Mouse (Mus musculus) midbrain, postnatal 0 days (tissue): Measurements from ENCODE around the gene Ttll11. TPM values are rescaled to one million over a fixed set of nuclear protein-coding genes. Genes with fewer than 3 reads are reported as not detected.

Source experiments
- ATAC-seq: fragments of 200-750 bp; cut with Nextera tagmentation; 2 replicates; pipeline ENCODE4 v1.8.0; 2017; ENCODE audit warnings: moderate number of reproducible peaks, mild to moderate bottlenecking, moderate TSS enrichment, moderate library complexity; ENCODE audit not compliant: low FRiP score
- DNase-seq: peaks from one replicate; pipeline ENCODE4 v3.0.0-alpha.2; 2015; ENCODE audit warnings: low spot score
- H3K27ac ChIP-seq: fragments of 300-500 bp; sonication (generic); 2 replicates; pipeline ENCODE4 v1.5.1; 2014; ENCODE audit warnings: low read depth, mild to moderate bottlenecking, low read length, mixed read lengths
- H3K27me3 ChIP-seq: fragments of 300-500 bp; sonication (generic); 2 replicates; pipeline ENCODE4 v1.6.1; 2014; ENCODE audit warnings: low read length, control low read depth, mixed read lengths; ENCODE audit not compliant: insufficient read depth
- H3K36me3 ChIP-seq: fragments of 300-500 bp; sonication (generic); 2 replicates; pipeline ENCODE4 v1.6.1; 2014; ENCODE audit warnings: low read length, control low read depth, mixed read lengths; ENCODE audit not compliant: insufficient read depth
- H3K4me1 ChIP-seq: fragments of 300-500 bp; sonication (generic); 2 replicates; pipeline ENCODE4 v1.6.1; 2014; ENCODE audit warnings: mild to moderate bottlenecking, control low read depth, antibody characterized with exemption, low read length, mixed read lengths; ENCODE audit not compliant: insufficient read depth
- H3K4me2 ChIP-seq: fragments of 300-500 bp; sonication (generic); 2 replicates; pipeline ENCODE4 v1.6.1; 2014; ENCODE audit warnings: low read depth, mild to moderate bottlenecking, low read length, mixed read lengths; ENCODE audit not compliant: poor library complexity, severe bottlenecking
- H3K4me3 ChIP-seq: fragments of 300-500 bp; sonication (generic); 2 replicates; pipeline ENCODE4 v1.5.1; 2014; ENCODE audit warnings: low read depth, mild to moderate bottlenecking, low read length, moderate library complexity
- H3K9ac ChIP-seq: fragments of 300-500 bp; sonication (generic); replicated peaks from 2 replicates; pipeline ENCODE4 v1.6.1; 2014; ENCODE audit warnings: mild to moderate bottlenecking, low read length, moderate library complexity, mixed read lengths; ENCODE audit not compliant: poor library complexity, severe bottlenecking
- H3K9me3 ChIP-seq: fragments of 300-500 bp; sonication (generic); 2 replicates; pipeline ENCODE4 v1.6.1; 2016; ENCODE audit warnings: low read length, control low read depth
- CTCF ChIP-seq: IDR thresholded peaks from 2 replicates; pipeline ENCODE4 v1.5.1; 2016; ENCODE audit warnings: antibody characterized with exemption, mild to moderate bottlenecking
- WGBS: fragments of 180-500 bp; shearing (Covaris S2); extraction: QIAGEN DNeasy Blood & Tissue Kit; methylation state at CpG from one replicate; pipeline ENCODE4 v1.1.7; 2014; 5-methylcytosine and 5-hydroxymethylcytosine counted together
- polyA plus RNA-seq: library from polyadenylated mRNA; unstranded; fragments of >200 nt; fragmentation: Nextera tagmentation; extraction: Ambion mirVana; gene quantifications from 2 replicates; pipeline ENCODE4 v1.2.1, GENCODE M21; 2015
- total RNA-seq: library from RNA; depleted of rRNA; stranded (reverse); fragments of >200 nt; gene quantifications from 2 replicates; pipeline ENCODE4 v1.2.3, GENCODE M21; 2014

The Ttll11 gene
- total and polyA plus RNA-seq, 2 experiments from 2014 or later: 7.8 to 15.8 TPM

DNA sequence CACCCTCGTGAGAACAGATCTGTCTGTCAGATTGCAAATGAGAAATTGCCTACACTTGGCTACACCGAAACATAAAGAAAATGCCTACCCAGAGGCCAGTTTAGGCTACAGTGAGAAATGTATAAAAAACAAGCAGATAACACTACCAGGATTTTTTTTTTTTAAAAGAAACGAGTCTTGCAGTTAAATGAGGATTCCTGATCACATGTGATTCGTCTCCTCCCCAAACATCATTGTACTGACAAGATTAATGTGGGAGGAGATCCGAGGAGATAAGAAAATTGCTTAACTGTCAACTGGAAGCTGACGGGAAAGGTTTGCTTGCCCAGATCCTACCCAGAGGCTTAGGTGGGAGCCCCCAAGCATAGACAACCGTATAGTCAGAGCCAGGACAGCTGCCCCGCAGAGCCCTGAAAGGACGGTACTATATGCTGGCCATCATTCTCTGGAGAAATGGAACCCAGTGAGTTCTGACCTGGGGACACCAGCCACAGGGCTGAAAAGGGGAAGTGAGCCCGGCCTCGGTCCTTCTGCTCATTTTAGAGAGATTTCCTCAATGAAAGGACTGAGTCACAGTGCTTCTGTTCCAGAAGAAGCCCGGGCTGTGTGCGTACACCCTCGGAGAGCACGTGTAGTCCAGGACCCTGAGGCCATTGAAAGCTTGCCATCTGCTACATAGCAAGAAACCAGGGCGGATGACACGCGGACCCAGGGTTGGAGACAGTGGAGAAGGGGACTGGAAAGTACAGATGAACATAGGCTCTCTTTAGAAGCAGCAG is 247.9 kb downstream of the Ttll11 start:
- TF ChIP-seq CTCF: no peak
- no peak overlapping the region for H3K4me2 ChIP-seq
- DNase-seq (no peak), ATAC-seq (no peak)
- H3K9ac ChIP-seq: no peak overlapping the region
- H3K4me3 ChIP-seq: no peak overlapping the region
- no peaks in the 10 kb centered on the region for H3K27me3 ChIP-seq
- H3K4me1 ChIP-seq: no peaks in the 10 kb centered on the region
- 62% methylated on average over 18 of the region's 18 CpGs for WGBS
- peaks cover 28% of the 10 kb centered on the region for H3K36me3 ChIP-seq
- no peak overlapping the region for H3K27ac ChIP-seq
- no peaks in the 10 kb centered on the region for H3K9me3 ChIP-seq

DNA sequence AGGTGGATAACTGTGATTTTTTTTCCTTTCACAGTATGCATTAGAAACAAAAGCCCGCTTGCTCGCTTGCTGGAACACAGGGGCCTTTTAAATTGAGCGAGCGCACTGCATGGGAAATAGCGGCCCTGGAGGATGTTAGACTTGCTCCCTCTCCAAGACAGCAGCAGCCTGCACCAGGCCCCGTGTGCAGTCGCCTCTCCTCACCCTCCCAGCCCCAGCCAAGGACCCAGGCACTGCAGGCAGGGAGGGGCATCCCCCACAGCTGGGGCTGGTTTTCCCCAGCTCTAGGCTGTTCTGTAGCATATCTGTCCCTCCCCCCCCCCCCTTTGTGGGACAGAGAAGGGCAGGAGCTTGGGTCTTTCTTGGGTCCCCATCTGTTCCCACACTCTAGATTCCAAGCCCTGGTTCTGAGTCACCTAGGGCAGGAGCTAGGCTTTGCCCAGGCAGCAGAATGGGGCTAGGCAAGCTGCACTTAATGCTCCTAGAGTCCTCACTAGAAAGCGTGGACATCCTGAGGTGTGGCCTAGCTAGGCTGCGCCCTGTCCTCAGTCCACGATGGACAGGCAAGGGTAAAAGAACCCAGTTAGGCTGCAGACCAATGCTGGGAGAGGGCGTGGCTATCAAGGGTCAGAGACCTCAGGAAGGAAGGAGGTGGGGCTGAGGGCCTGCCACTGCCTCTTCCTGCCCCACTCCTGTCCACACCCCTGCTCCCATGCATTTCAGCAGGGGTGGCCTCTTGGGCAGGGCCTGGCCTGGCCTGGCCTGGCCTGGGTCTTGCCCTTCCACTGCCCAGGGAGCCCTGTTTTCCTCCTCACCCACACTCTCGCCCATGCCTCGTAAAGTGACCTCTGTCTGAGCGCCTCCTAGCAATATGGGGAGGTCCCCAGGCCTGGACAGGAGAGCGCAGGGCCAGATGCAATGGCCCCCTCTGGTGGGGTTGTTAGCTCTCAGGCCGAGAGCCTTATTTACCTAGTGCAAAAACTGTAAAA is 250.3 kb downstream of the Ttll11 start:
- TF ChIP-seq CTCF: peak; percentile 67
- 42% methylated on average over 16 of the region's 16 CpGs for WGBS
- H3K9ac ChIP-seq: no peak overlapping the region
- H3K9me3 ChIP-seq: no peaks in the 10 kb centered on the region
- peak; percentile 36 for DNase-seq
- no peak overlapping the region for H3K4me3 ChIP-seq
- H3K36me3 ChIP-seq: peaks cover 43% of the 10 kb centered on the region
- no peaks in the 10 kb centered on the region for H3K4me1 ChIP-seq
- H3K27me3 ChIP-seq: no peaks in the 10 kb centered on the region
- H3K27ac ChIP-seq: peak overlapping the region; percentile 27; the same call in 1 of the 2 replicates
- peak; percentile 17; the same call in 1 of the 2 replicates for ATAC-seq
- no peak overlapping the region for H3K4me2 ChIP-seq

DNA sequence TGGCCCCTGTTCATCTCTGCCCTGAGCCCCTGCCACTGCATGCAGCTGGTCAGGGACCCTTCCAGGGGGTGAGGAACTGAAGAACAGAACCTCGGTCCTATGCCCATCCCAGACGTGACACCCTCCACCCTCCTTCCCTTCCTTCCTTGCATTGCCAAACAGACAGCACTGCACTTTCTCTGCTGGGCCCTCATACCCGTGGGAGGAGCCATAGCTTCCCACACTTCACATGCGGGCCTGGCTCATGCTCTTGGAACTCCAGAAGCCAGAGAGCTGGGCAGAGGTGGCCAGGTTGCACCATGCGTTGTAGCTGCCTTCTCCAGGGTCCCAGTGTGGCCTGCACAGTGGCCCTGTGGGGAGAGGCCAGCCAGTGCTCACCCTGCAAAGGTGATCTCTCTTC is 251.1 kb downstream of the Ttll11 start:
- no peak for TF ChIP-seq CTCF
- Histone ChIP-seq H3K9me3 (no peaks in the 10 kb centered on the region), H3K4me3 (no peak overlapping the region), H3K27ac (peak overlapping the region; percentile 27; the same call in 1 of the 2 replicates), H3K4me1 (no peaks in the 10 kb centered on the region), H3K36me3 (peaks cover 45% of the 10 kb centered on the region), H3K27me3 (no peaks in the 10 kb centered on the region), H3K4me2 (no peak overlapping the region), H3K9ac (no peak overlapping the region)
- WGBS: 55% methylated on average over 5 of the region's 5 CpGs
- DNase-seq (no peak), ATAC-seq (no peak)

DNA sequence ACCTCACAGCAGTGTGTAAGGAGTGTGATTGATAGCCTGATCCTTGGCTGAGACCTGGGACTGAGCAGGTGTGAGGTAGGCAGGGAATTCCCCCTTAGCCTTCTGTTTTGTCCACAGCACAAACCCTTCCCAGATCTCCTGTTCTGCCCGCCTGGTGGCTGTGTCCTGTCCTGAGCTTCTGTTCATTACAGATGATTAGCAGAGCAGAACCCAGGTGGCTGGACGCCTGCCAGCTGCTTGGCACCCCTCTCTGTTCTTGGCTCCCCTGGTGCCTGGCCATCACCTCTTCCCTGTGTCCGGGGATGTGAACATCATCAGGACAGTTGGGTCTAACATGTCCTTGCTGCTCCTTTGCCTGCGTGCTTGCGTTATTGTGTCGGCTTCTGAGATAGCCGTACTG is 256.0 kb downstream of the Ttll11 start:
- H3K9ac ChIP-seq: no peak overlapping the region
- 86% methylated on average over 7 of the region's 7 CpGs for WGBS
- TF ChIP-seq CTCF: no peak
- no peaks in the 10 kb centered on the region for H3K9me3 ChIP-seq
- H3K4me3 ChIP-seq: no peak overlapping the region
- no peaks in the 10 kb centered on the region for H3K4me1 ChIP-seq
- ATAC-seq: no peak
- no peak overlapping the region for H3K27ac ChIP-seq
- H3K4me2 ChIP-seq: no peak overlapping the region
- H3K36me3 ChIP-seq: peaks cover 83% of the 10 kb centered on the region
- DNase-seq: no peak
- H3K27me3 ChIP-seq: no peaks in the 10 kb centered on the region

DNA sequence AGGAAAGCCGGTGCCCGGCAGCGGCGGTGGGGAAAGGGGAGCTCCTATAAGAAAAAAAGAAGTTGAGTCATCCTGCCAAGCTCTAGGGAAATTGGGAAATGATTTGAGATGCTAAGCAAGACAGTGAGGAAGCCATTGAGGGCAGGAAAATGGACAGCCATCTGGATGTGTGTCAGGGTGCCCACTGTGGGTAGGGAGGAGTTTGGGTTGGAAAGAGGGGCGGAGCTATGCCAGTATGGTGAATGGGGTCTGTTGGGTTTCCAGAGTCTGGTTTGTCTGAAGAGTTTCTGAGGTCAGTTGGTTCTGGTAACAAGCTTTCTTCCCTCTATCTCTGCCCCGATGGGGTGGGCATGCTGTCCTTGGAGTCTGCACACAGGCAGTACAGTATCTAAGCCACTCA is 256.4 kb downstream of the Ttll11 start:
- H3K27ac ChIP-seq: no peak overlapping the region
- no peaks in the 10 kb centered on the region for H3K9me3 ChIP-seq
- H3K4me1 ChIP-seq: no peaks in the 10 kb centered on the region
- WGBS: 94% methylated on average over 6 of the region's 6 CpGs
- peaks cover 83% of the 10 kb centered on the region for H3K36me3 ChIP-seq
- H3K4me3 ChIP-seq: no peak overlapping the region
- H3K9ac ChIP-seq: no peak overlapping the region
- ATAC-seq: no peak
- H3K4me2 ChIP-seq: no peak overlapping the region
- no peak for DNase-seq
- TF ChIP-seq CTCF: no peak
- H3K27me3 ChIP-seq: no peaks in the 10 kb centered on the region

DNA sequence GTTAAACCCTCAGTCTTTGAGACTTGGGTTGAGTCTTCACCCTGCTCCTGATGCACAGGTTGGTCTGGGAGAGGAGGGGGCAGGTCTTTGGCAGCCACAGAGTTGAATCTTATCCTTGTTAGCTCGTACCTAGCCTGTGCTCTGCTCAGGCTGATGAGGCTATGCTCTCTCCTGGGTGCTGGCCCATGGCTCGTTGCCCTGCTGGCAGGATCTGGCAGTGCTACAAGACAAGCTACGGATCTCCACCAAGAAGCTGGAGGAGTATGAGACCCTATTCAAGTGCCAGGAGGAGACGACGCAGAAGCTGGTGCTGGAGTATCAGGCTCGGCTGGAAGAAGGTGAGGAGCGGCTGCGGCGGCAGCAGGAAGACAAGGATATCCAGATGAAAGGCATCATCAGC is 256.9 kb downstream of the Ttll11 start:
- Histone ChIP-seq H3K27ac (no peak overlapping the region), H3K9me3 (no peaks in the 10 kb centered on the region), H3K36me3 (peaks cover 83% of the 10 kb centered on the region), H3K4me3 (no peak overlapping the region), H3K4me2 (no peak overlapping the region), H3K9ac (no peak overlapping the region), H3K27me3 (no peaks in the 10 kb centered on the region), H3K4me1 (no peaks in the 10 kb centered on the region)
- WGBS: 87% methylated on average over 9 of the region's 9 CpGs
- 0 out of 2 replicates have a peak, but pooled peaks have one; percentile 10 for TF ChIP-seq CTCF
- no peak for DNase-seq
- no peak for ATAC-seq
